9 mouse cellular contexts compared by ENCODE assay signal in the genomic region with DNA sequence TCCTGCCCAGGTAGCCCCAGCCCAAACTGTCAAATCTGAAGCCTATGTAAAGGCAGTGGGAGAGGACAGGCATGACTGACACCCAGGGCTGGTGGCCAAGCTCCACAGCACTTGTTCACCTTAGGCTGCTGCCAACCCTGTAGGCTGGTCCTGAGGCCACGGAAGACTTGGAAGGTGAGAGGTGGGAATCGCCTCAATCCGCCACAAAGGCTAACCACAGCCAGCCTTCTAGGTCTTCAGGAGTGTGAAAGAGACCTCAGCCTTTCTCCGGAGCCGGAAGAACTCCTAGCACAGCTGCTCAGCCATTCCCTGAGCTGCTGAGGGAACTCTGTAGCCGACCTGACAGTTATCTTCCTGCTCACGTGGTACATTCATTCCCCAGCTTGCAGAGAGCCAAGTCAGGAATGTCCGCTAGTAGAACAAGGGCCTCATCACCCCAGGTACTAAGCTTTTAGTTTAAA.
DNase-seq lines count a peak whose midpoint lies in the region; ATAC-seq and TF ChIP-seq lines count a peak whose summit lies in the region.
"Had no signal": no experiment of that assay in that cellular context is flagged by ENCODE, and none has a peak within 500 bp of the region (broad histone marks: within the 10 kb centered on the region; RNA-seq: fewer than 3 reads in every experiment).

No protein-coding gene starts in this region.

- H3K4me1 ChIP-seq in thymus, adult 2 months (replicated peaks; ENCODE audit: control insufficient read depth, insufficient read depth, low read length): peaks cover 23% of the 10 kb centered on the region
- H3K4me1 ChIP-seq in bone marrow macrophage, adult 2 months (ENCODE audit: control insufficient read depth, insufficient read depth, low read length): 0 out of 2 replicates have a peak, but pooled peaks cover 3% of the 10 kb centered on the region
- H3K4me1 ChIP-seq in liver, embryonic 14.5 days (replicated peaks; ENCODE audit: control insufficient read depth in 2 of 2, insufficient read depth in 2 of 2, low read length in 1 of 2): peaks cover 0 to 9% of the 10 kb centered on the region in 2 experiments; a peak in 2 of 4 replicates
- H3K4me1 ChIP-seq: forebrain, embryonic 15.5 days had no signal

- DNase-seq in thymus, adult 2 months: peak; percentile 22
- no peak for DNase-seq in thymus, adult 18-20 months
- no peak for DNase-seq in liver, embryonic 14.5 days (ENCODE audit: low read depth in 3 of 3, low spot score in 3 of 3)
- no peak for DNase-seq in kidney, postnatal 10 days
- DNase-seq in ovary, adult 18-20 months (ENCODE audit: low spot score): no peak
- DNase-seq in Muller cell, postnatal 12 days (ENCODE audit: inconsistent ontology term): no peak
- DNase-seq: lung, postnatal 10 days had no signal

- peak; percentile 61; the same call in 1 of the 2 replicates for ATAC-seq in liver, embryonic 14.5 days (ENCODE audit: insufficient read depth)
- ATAC-seq: forebrain, embryonic 15.5 days had no signal

- no peaks in the 10 kb centered on the region for H3K27me3 ChIP-seq in thymus, adult 2 months (ENCODE audit: control insufficient read depth, insufficient read depth, low read length)
- no peaks in the 10 kb centered on the region for H3K27me3 ChIP-seq in liver, embryonic 14.5 days (ENCODE audit: control insufficient read depth, insufficient read depth, low read length)
- H3K27me3 ChIP-seq: forebrain, embryonic 15.5 days had no signal

- H3K9me3 ChIP-seq in liver, embryonic 14.5 days (ENCODE audit: control insufficient read depth, low read length): no peaks in the 10 kb centered on the region
- H3K9me3 ChIP-seq: forebrain, embryonic 15.5 days had no signal

- no peak for TF ChIP-seq EP300 in liver, embryonic 14.5 days (IDR thresholded peaks at IDR 0.05; ENCODE audit: low read depth)

- H3K36me3 ChIP-seq in thymus, adult 2 months (ENCODE audit: control insufficient read depth, insufficient read depth, low read length): no peaks in the 10 kb centered on the region
- H3K36me3 ChIP-seq in liver, embryonic 14.5 days (replicated peaks; ENCODE audit: control insufficient read depth, insufficient read depth, low read depth): no peaks in the 10 kb centered on the region
- H3K36me3 ChIP-seq: forebrain, embryonic 15.5 days had no signal

- TF ChIP-seq CTCF in thymus, adult 2 months (IDR thresholded peaks at IDR 0.05; ENCODE audit: borderline replicate concordance, control insufficient read depth, extremely low read depth, insufficient read depth, low read length, poor library complexity): no peak
- no peak for TF ChIP-seq CTCF in bone marrow macrophage, adult 2 months (IDR thresholded peaks at IDR 0.05; ENCODE audit: low read depth, low read length)
- TF ChIP-seq CTCF in liver, embryonic 14.5 days (IDR thresholded peaks at IDR 0.05; ENCODE audit: low read depth): no peak

- TF ChIP-seq POLR2A in thymus, adult 2 months (IDR thresholded peaks at IDR 0.05; ENCODE audit: control insufficient read depth, extremely low read depth, insufficient read depth, low read length, poor library complexity): no peak
- no peak for TF ChIP-seq POLR2A in bone marrow macrophage, adult 2 months (IDR thresholded peaks at IDR 0.05; ENCODE audit: borderline replicate concordance, low read depth, low read length)

- no peak overlapping the region for H3K27ac ChIP-seq in thymus, adult 2 months (ENCODE audit: control insufficient read depth, insufficient read depth, low read length)
- H3K27ac ChIP-seq in bone marrow macrophage, adult 2 months (ENCODE audit: insufficient read depth, low read depth, low read length): no peak overlapping the region
- H3K27ac ChIP-seq in liver, embryonic 14.5 days: no peak overlapping the region
- H3K27ac ChIP-seq: forebrain, embryonic 15.5 days had no signal

- peak overlapping the region; percentile 4; the same call in 1 of the 2 replicates for H3K4me3 ChIP-seq in thymus, adult 2 months (ENCODE audit: control insufficient read depth, insufficient read depth, low read length)
- peak overlapping the region; percentile 45 for H3K4me3 ChIP-seq in bone marrow macrophage, adult 2 months (ENCODE audit: insufficient read depth, low read length)
- peak overlapping the region; percentile 32 to 45 for H3K4me3 ChIP-seq in liver, embryonic 14.5 days (ENCODE audit: insufficient read depth in 1 of 2, low read depth in 2 of 2, low read length in 2 of 2)
- H3K4me3 ChIP-seq: forebrain, embryonic 15.5 days had no signal

- H3K4me2 ChIP-seq in liver, embryonic 14.5 days (ENCODE audit: low read depth): peak overlapping the region; percentile 72
- H3K4me2 ChIP-seq: forebrain, embryonic 15.5 days had no signal

- WGBS in thymus, adult 2 months: 4% methylated on average over 8 of the region's 8 CpGs
- 34% methylated on average over 8 of the region's 8 CpGs for WGBS in liver, embryonic 14.5 days (ENCODE audit: insufficient replicate concordance)

- peak overlapping the region; percentile 46 for H3K9ac ChIP-seq in liver, embryonic 14.5 days (replicated peaks)
- H3K9ac ChIP-seq: forebrain, embryonic 15.5 days had no signal
